Mouse (Mus musculus): ENCODE measurements at regions not wholly inside any gene's neighbourhood (a gene's known extent, or its start where the extent isn't known, plus 50 kb on each side); places are given as distances from the start of the nearest gene placed in this dataset.

DNA sequence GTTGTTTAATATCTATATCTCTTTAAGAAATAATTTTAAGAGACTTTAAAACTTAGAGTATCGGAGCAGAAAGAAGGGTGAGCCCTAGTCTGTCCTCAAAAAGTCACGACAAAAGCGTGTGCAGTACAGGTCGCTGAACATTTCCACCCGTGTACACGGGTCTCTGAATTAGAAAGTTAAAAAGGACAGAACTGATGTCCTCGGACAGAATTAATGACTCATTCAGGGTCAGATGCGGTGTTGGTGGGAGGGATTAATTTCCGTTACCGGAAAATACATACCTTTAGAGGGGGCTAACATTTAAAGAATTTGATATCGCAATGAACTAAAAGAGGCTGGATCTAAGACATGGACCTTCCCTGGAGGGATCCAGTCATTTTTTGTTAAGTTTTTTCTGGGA, 152.3 kb upstream of the Smim15 start:
- TF ChIP-seq CTCF (IDR thresholded peaks at IDR 0.05; ENCODE audit: borderline replicate concordance, insufficient read depth, low read depth, low read length) (no peak), POLR2A (IDR thresholded peaks at IDR 0.05; ENCODE audit: borderline replicate concordance, insufficient read depth, low read length) (no peak)

Measured in cerebellum, adult 2 months (tissue).